Mouse (Mus musculus): ENCODE measurements around the gene Ralgps1. TPM values are rescaled to one million over a fixed set of nuclear protein-coding genes. Genes with fewer than 3 reads are reported as not detected.

The Ralgps1 gene
- total and polyA plus RNA-seq, 3 experiments = 0.89 to 2.6 TPM; not detected in 1

DNA sequence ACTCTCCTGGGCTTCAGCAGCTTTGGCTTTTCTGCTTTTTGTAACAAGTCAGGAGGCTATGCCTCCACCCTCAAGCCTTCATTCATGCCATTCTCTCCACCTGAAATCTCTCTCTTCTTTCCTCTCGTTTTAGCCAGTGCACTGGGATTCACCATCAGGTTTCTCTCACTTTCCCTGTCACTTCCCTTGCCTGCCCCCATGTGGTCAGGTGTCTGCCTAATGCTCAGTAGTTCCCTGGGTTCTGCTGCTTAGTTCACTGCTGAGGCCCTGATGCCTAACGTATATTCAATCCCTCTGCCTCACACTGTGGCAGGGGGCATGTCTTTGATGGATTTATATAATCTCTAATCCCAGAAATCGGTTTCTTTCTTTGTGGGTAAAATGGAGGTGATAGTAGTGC, 29.9 kb upstream of the Ralgps1 start:
- Histone ChIP-seq H3K27me3 (ENCODE audit: control insufficient read depth in 1 of 2, insufficient read depth in 2 of 2, low read length in 2 of 2) (no peaks in the 10 kb centered on the region), H3K9ac (ENCODE audit: control insufficient read depth, low read depth, low read length, poor library complexity, severe bottlenecking) (no peak overlapping the region), H3K4me3 (ENCODE audit: control insufficient read depth in 1 of 2, insufficient read depth in 1 of 2, low read depth in 2 of 2, low read length in 2 of 2) (no peak overlapping the region), H3K79me2 (ENCODE audit: control insufficient read depth, insufficient read depth, low read length, poor library complexity) (no peaks in the 10 kb centered on the region), H3K9me3 (replicated peaks; ENCODE audit: insufficient read depth, low read length) (no peaks in the 10 kb centered on the region), H3K27ac (ENCODE audit: control insufficient read depth, low read depth, low read length) (no peak overlapping the region), H3K4me1 (ENCODE audit: control insufficient read depth in 1 of 2, insufficient read depth in 2 of 2, low read length in 2 of 2) (peaks cover 15 to 30% of the 10 kb centered on the region in 2 experiments), H3K36me3 (ENCODE audit: control insufficient read depth in 1 of 2, insufficient read depth in 2 of 2, low read length in 2 of 2) (peaks cover 0 to 26% of the 10 kb centered on the region in 2 experiments; a peak in 2 of 4 replicates)
- TF ChIP-seq SMC3 (IDR thresholded peaks at IDR 0.05; ENCODE audit: low read depth, low read length) (peak; percentile 6; the same call in 1 of the 2 replicates), TBP (IDR thresholded peaks at IDR 0.05; ENCODE audit: low read depth, low read length) (no peak), RAD21 (IDR thresholded peaks at IDR 0.05; ENCODE audit: low read depth, low read length) (peak; percentile 17), CTCF (IDR thresholded peaks at IDR 0.05 in 2 of 3, conservative IDR thresholded peaks at IDR 0.05 in 1 of 3; ENCODE audit: control insufficient read depth in 1 of 3, insufficient read depth in 1 of 3, low read depth in 2 of 3, low read length in 3 of 3, poor library complexity in 1 of 3, severe bottlenecking in 1 of 3) (peak in 2 of 3 experiments; percentile 31 to 42; a peak in 3 of 6 replicates)
- peak; percentile 23 for DNase-seq (ENCODE audit: low read depth, low spot score)

- TF ChIP-seq MYC (IDR thresholded peaks at IDR 0.05; ENCODE audit: low read depth, low read length) (no peak), RCOR1 (IDR thresholded peaks at IDR 0.05; ENCODE audit: low read depth, low read length) (no peak), USF2 (IDR thresholded peaks at IDR 0.05; ENCODE audit: borderline replicate concordance in 1 of 2, insufficient read depth in 1 of 2, low read depth in 1 of 2, low read length in 2 of 2) (no peak)
- Histone ChIP-seq H3K36me3 (ENCODE audit: control insufficient read depth in 1 of 2, insufficient read depth in 2 of 2, low read length in 2 of 2) (peaks cover 0 to 26% of the 10 kb centered on the region in 2 experiments; a peak in 2 of 4 replicates), H3K9ac (ENCODE audit: control insufficient read depth, low read depth, low read length, poor library complexity, severe bottlenecking) (no peak overlapping the region), H3K79me2 (ENCODE audit: control insufficient read depth, insufficient read depth, low read length, poor library complexity) (no peaks in the 10 kb centered on the region), H3K27ac (ENCODE audit: control insufficient read depth, low read depth, low read length) (no peak overlapping the region), H3K4me3 (ENCODE audit: control insufficient read depth in 1 of 2, insufficient read depth in 1 of 2, low read depth in 2 of 2, low read length in 2 of 2) (no peak overlapping the region), H3K4me1 (ENCODE audit: control insufficient read depth in 1 of 2, insufficient read depth in 2 of 2, low read length in 2 of 2) (peaks cover 15 to 30% of the 10 kb centered on the region in 2 experiments), H3K27me3 (ENCODE audit: control insufficient read depth in 1 of 2, insufficient read depth in 2 of 2, low read length in 2 of 2) (no peaks in the 10 kb centered on the region), H3K9me3 (replicated peaks; ENCODE audit: insufficient read depth, low read length) (no peaks in the 10 kb centered on the region)
- no peak for DNase-seq (ENCODE audit: low read depth, low spot score)
Measured at GRCm38 (mm10) chr2:33400541-33400940, 29.3 kb upstream of the Ralgps1 start.

DNA sequence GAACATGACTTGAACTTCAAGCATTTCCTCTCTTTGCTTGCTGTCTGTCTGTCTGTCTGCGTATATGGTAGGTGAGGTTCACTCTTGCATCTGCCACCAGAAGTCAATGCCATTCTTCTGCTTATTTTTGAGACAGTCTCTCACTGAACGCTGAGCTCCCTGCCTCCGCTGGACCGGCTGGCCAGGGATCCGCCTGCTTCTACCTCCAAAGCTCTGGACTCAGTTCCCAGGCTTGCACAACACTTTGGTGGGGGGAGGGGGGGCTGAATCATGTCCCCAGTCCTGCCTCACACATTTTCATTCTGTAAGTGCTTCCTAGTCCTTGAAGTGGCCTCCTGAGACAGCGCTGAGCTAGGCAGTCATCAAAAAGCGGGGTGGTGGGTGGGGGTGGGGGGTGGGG, 27.8 kb upstream of the Ralgps1 start:
- DNase-seq (ENCODE audit: low read depth, low spot score) = no peak
- peaks cover 9 to 19% of the 10 kb centered on the region in 2 experiments for H3K4me1 ChIP-seq (ENCODE audit: control insufficient read depth in 1 of 2, insufficient read depth in 2 of 2, low read length in 2 of 2)
- TF ChIP-seq ETS1 (IDR thresholded peaks at IDR 0.05; ENCODE audit: low read depth, low read length) (no peak), POLR2A (IDR thresholded peaks at IDR 0.05; ENCODE audit: control insufficient read depth in 1 of 2, insufficient read depth in 1 of 2, low read depth in 1 of 2, low read length in 2 of 2, poor library complexity in 1 of 2) (no peak), NELFE (IDR thresholded peaks at IDR 0.05; ENCODE audit: low read depth, low read length) (no peak), JUND (IDR thresholded peaks at IDR 0.05; ENCODE audit: low read depth, low read length) (no peak), TBP (IDR thresholded peaks at IDR 0.05; ENCODE audit: low read depth, low read length) (no peak), MYB (IDR thresholded peaks at IDR 0.05; ENCODE audit: low read depth, low read length) (no peak), TCF12 (IDR thresholded peaks at IDR 0.05; ENCODE audit: low read depth, low read length) (no peak), CHD2 (IDR thresholded peaks at IDR 0.05; ENCODE audit: low read length) (no peak), POLR2AphosphoS2 (IDR thresholded peaks at IDR 0.05; ENCODE audit: low read length) (no peak), NRF1 (IDR thresholded peaks at IDR 0.05; ENCODE audit: insufficient read depth, low read depth, low read length, poor library complexity, severe bottlenecking) (no peak), SMC3 (IDR thresholded peaks at IDR 0.05; ENCODE audit: low read depth, low read length) (no peak), CHD1 (IDR thresholded peaks at IDR 0.05; ENCODE audit: low read depth, low read length) (no peak), ZMIZ1 (IDR thresholded peaks at IDR 0.05; ENCODE audit: low read depth, low read length) (no peak)
- no peaks in the 10 kb centered on the region for H3K79me2 ChIP-seq (ENCODE audit: control insufficient read depth, insufficient read depth, low read length, poor library complexity)
- H3K27me3 ChIP-seq (ENCODE audit: control insufficient read depth in 1 of 2, insufficient read depth in 2 of 2, low read length in 2 of 2) = no peaks in the 10 kb centered on the region
- no peak overlapping the region for H3K9ac ChIP-seq (ENCODE audit: control insufficient read depth, low read depth, low read length, poor library complexity, severe bottlenecking)
- H3K36me3 ChIP-seq (ENCODE audit: control insufficient read depth in 1 of 2, insufficient read depth in 2 of 2, low read length in 2 of 2) = peaks cover 0 to 18% of the 10 kb centered on the region in 2 experiments; a peak in 2 of 4 replicates
- no peak overlapping the region for H3K27ac ChIP-seq (ENCODE audit: control insufficient read depth, low read depth, low read length)
- H3K4me3 ChIP-seq (ENCODE audit: control insufficient read depth in 1 of 2, insufficient read depth in 1 of 2, low read depth in 2 of 2, low read length in 2 of 2) = no peak overlapping the region
- no peaks in the 10 kb centered on the region for H3K9me3 ChIP-seq (replicated peaks; ENCODE audit: insufficient read depth, low read length)

Measured in MEL (cell line).